Mouse (Mus musculus): ENCODE results near the gene Mnd1.

Gene Mnd1

DNA sequence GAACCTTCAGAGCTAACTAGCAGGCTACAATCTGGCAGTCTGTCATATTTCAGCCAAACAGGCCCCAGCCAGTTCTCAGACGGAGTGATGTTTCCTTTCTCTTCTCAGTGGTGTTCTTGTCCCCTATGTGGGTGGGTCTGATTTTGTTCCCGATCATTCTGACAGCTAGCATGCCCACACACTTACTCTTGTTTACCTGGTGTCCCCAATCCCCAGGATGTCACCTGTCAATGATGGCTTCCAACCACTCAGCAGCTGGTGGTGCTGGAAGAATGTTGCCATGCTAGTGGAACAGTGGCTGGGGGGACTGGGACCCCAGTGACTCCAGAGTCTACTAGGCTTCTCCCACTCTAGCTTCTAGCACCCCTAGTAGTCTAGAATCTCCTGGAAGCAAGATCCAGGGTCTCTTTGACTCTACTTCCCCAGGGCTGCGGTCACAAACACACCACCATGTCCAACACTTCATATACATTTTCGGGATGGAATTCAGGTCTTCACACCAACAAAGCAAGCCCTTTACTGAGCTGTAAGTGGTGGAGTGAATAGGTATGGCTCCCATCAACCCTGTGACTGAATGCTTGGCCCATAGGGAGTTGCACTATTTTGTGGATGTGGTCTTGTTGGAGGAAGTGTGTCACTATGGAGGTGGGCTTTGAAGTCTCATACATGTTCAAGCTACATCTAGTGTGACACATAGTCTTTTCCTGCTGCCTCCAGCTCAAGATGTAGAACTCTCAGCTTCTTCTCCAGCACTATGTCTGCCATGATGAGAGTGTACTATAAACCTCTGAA is 2.2 kb upstream of the Mnd1 start:
- no peak for DNase-seq (ENCODE audit: low spot score in 2 of 2)

DNA sequence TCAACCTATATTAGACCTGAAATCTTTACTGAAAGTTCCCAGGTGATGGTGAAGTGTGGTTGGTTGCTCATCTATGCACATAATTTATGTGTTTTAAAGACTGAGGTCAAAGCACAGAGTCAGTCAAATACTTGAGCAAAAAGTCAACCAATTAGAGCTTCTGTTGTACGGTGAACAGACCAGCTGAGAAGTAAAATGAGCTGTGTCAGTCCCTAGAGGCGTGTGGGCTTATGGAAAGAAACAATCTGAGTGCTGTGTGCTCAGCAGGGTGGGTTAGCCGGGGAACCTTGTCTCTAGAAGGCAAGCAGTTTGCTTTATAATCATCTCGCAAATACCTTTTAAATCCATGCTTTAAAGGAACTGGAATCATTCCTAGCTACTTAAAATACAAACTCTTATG is 1.4 kb upstream of the Mnd1 start:
- DNase-seq (ENCODE audit: low spot score in 2 of 2), result no peak

DNA sequence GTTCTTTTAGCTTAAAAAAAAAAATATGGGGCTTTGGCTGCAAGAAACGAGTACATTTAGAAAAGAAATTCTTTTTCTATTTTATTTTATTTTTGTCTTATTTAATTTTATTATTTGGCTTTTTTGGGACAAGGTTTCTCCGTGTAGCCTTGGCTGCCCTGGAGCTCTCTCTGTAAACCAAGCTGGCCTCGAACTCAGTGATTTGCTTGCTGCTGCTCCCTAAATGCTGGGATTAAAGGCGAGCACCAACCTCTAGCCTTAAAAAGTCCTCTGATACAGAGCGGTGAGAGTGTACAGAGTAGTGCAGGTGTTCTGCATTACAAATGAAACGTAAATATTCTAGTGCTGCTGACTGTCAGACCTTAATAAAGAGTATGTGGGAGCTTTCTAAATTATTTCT is 519 bp upstream of the Mnd1 start:
- DNase-seq (ENCODE audit: low spot score in 2 of 2), result no peak

DNA sequence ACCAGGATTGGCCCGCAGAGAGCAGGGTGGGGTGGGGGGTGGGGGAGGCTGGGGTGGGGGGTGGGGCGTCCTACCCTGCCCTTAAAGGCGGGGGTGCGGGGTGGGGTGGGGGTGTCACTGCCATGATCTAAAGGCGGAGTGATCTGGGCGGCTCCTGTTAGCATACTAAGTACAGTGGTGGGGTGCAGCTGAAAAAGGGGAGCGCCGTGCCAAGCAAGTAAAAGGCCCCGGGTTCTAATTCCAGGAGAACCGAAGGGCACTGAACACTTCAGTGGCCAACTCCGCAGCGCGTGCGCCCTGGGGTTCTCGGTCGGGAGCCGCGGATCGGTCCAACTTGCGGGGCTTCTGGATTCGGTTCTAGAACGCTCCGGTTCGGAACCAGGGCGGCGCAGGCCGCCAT is 440 bp downstream of the Mnd1 start:
- DNase-seq (ENCODE audit: low spot score in 2 of 2), result no peak

DNA sequence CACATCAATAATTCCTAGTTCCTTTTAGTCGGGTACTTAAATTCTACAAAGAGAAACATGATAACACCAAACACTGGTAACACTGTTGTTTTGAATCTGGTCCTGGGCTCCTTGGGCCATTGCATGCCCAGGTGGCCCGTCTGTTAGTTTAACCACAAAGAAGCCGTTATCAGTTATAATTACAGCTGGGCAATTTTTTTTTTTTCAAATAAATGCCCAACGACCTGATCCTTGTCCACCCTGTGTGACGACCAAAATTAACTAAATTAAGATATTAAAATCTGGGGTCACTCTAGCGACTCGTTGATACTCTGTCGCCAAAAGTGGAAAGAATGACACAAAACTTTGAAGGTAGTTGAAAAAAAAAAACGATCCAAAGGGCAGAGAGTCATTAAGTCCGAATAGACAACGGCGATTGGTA is 855 bp downstream of the Mnd1 start:
- DNase-seq (ENCODE audit: low spot score in 2 of 2), result no peak

GRCm38 (mm10) chr3:84149831-84150230 is 5.8 kb downstream of the Mnd1 start:
- no peak for DNase-seq (ENCODE audit: low spot score in 2 of 2)

DNA sequence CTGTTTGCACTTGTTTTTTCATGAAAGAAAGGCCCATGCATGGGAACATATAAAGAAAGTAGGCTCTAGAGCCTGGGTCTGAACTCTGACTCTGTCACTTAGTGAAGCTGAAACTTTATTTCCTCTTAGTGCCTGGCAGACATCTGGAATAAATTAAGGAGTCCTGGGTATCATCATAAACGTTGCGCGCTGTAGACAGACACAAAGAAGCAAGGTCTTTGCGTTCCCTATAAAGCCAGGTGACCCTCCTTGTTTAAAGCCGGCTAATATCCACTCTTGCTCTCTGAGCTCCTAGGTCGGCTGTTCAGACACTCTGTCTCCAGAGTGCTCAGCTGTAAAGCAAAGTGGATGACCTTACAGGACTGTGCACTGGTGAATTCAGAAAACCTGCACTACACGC is 14.6 kb downstream of the Mnd1 start:
- no peak for DNase-seq (ENCODE audit: low spot score in 2 of 2)

DNA sequence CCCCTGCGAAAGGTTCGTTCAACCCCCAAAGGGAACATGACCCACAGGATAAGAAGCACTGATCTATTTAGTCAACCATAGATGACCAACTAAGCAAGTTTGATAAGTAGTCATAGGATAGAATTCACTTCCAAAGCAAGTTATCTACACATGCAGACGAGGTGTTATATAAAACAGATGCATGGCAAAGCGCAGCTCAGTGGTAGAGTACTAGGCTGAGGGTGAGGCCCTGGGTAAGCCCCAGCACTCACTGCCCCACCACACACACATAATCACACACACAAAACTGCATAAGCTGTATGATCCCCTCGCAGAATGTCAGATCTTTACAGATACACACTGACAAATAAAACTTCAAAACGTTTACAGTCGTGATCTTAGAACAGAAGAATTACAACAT is 19.1 kb downstream of the Mnd1 start:
- DNase-seq (ENCODE audit: low spot score in 2 of 2), result no peak

GRCm38 (mm10) chr3:84135933-84136332 is 19.7 kb downstream of the Mnd1 start:
- DNase-seq (ENCODE audit: low spot score in 2 of 2), result no peak

DNA sequence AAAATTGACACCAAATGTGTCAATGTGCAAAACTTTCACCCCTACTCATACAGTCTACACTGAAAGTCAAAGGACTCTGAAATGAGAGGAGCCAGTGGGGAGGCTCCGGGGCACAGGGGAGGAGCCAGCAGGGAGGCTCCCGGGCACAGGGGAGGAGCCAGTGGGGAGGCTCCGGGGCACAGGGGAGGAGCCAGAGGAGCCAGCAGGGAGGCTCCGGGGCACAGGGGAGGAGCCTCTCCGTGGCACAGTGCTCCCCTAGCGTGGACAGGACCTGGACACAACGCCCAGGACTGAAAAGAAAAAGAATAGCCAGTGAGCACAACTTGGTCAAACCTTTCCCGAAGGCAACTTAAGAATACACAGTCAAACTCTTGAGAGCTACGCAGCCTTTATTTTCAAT is 20.2 kb downstream of the Mnd1 start:
- DNase-seq (ENCODE audit: low spot score in 2 of 2), result no peak

DNA sequence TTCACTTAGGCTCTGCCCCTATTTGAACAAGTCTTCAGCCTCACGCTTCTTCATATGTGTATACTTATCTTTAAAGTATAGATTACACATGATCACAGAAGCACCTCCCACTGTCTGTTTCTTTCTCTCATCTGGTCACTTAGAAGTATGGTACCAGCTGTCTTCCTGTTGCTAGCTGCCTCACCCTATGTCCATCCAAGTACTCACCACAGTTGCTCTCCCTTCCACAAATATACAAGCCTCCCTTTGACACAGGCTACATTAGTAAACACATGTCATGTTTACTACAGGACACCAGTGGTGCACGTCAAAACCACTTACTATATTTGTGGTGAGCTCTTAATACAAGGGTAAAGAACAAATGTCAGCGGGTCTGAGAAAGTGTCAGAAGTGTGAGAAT is 24.2 kb downstream of the Mnd1 start:
- DNase-seq (ENCODE audit: low spot score in 2 of 2), result peak in 1 of 2 experiments; percentile 3

DNA sequence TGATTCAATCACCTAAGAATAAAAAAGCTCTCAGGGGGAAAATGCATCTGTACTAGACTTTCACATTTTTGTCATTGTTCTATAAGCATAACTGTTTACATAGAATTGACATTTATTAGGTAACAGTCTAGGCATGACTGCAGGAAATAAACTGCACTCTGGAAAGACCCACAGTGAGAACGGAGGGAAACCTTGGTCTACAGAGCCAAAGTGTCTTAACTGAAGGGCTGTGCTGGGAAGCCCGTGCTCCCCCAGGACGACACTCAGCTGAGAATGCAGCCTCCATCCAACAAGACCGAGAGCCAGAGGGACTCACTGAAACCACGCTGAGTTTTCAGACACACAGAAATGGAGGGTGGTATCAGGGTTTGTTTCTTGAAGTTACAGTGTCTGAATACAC is 24.8 kb downstream of the Mnd1 start:
- DNase-seq (ENCODE audit: low spot score in 2 of 2), result no peak

DNA sequence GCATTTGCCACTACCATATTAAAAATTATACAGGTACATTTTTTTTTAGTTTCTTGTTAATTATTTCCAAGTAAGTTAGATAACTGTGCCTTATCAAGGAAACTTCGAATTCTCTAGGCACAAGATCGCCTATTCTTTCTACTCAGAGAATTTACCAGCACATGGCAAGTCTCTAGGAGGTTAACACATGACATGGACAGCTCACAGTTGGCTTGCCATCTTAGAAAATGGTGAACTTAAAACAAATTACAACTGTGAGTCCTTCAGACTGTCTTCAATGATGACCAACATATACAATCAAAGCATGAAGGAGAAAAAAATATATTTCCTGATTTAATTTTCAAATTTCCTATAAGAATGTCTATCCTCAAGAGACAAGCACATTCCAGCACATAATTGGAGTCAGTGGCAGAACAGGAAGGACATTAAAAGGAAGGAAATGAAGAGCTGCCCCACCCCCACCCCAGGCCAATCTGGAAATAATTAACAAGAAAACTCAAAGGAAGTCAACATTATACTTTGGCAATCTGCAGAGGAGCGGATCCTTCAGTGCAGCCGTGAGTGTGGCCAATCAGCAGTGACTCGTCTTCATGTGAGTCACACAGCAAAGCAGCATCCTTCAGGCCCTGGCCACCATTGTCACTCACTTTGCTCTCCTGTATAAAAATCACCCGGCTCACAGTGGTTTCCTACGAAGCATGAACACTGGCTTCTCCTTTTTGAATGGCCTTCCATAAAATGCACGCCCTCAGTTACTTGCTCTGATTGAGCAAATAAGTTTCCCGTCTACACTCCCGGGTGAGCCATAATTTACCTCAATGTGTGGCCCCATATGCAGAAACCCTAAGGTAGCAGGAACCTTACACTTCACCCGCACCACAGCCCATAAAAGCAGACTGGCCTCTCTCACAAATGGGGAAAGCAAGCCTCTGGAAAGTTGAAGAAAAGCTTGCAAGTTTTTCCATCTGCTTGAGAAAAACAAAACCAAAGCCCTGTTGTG is 26.4 kb downstream of the Mnd1 start:
- no peak for DNase-seq (ENCODE audit: low spot score in 2 of 2)

GRCm38 (mm10) chr3:84127431-84127830 is 28.2 kb downstream of the Mnd1 start:
- DNase-seq (ENCODE audit: low spot score in 2 of 2), result no peak

DNA sequence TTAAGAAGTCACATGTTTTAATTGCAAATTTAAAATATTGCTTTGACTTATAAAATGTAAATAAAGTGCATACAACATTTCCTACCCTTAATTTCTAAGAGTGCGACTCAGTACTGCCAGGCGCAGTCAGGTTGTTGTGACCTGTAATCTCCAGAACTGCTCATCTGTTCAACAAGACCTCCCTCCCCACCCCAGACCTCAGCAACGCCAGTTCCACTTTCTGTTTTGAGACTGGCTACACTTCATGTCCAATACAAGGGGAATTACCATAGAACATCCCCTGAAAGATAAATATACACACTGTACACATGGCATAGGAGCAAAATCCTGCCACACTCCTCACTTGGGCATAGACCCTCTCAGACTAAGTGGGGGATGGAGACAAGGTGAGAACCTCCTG is 28.9 kb downstream of the Mnd1 start:
- peak; percentile 19 to 31 for DNase-seq (ENCODE audit: low spot score in 2 of 2)

GRCm38 (mm10) chr3:84125704-84126289 is 29.8 kb downstream of the Mnd1 start:
- peak; percentile 56 to 70 for DNase-seq (ENCODE audit: low spot score in 2 of 2)

- DNase-seq (ENCODE audit: low spot score in 2 of 2), result peak in 1 of 2 experiments; percentile 35
Measured at GRCm38 (mm10) chr3:84123461-84123860, 32.1 kb downstream of the Mnd1 start.

GRCm38 (mm10) chr3:84118718-84119117 is 36.9 kb downstream of the Mnd1 start:
- DNase-seq (ENCODE audit: low spot score in 2 of 2), result no peak

- DNase-seq (ENCODE audit: low spot score in 2 of 2), result no peak
Measured at GRCm38 (mm10) chr3:84118178-84118577, 37.4 kb downstream of the Mnd1 start.

GRCm38 (mm10) chr3:84108614-84109013 is 47.0 kb downstream of the Mnd1 start:
- DNase-seq (ENCODE audit: low spot score in 2 of 2), result no peak

GRCm38 (mm10) chr3:84106106-84106505 is 49.5 kb downstream of the Mnd1 start:
- no peak for DNase-seq (ENCODE audit: low spot score in 2 of 2)

DNA sequence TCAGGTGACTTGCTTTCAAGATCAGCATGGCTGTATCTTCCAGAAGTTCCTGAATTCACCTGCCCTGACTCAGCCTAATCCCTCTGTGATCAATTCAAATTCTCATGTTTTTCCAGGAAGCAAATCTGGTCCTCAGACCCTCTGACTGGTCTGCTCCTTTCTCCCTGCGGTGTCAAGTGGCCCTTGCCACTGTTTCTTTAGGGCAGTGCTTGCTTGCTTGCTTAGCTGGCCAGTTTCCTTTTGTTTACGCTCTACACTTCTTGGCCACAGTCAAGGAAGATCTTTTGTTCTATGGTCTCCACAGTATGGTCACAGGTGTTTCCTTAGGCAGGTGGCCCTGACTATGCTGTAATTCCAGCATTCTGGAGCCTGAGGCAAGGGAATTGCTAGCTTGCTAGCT is 52.0 kb downstream of the Mnd1 start:
- no peak for DNase-seq (ENCODE audit: low spot score in 2 of 2)

Data from natural killer cell, adult 2 months (primary cell).